Mouse (Mus musculus) liver, adult 10 weeks (tissue): ENCODE data around the gene Scaf8. TPM values are rescaled to one million over a fixed set of nuclear protein-coding genes. Genes with fewer than 3 reads are reported as not detected.

Experiments used
- polyA plus RNA-seq: library from polyadenylated mRNA; stranded (reverse); fragments of 350-450 nt; fragmentation: Illumina TruSeq; extraction: RNeasy Lipid Tissue Mini Kit (QIAGEN cat#74804); gene quantifications from one replicate; pipeline ENCODE4 v1.2.3, GENCODE M21; 2014; ENCODE audit warnings: low read depth, low replicate concordance

The Scaf8 gene
- polyA plus RNA-seq, result 11.9 TPM

GRCm38 (mm10) chr17:3114720-3115379, at the start of gene Scaf8:
Scaf8 (plus strand) TSS chr17:3114972.

Other genes starting within 250 kb of the Scaf8 start
- gene Tiam2, start 211.6 kb downstream of the Scaf8 start, polyA plus RNA-seq, result 5.7 TPM